Comparison of ENCODE assay signal across 21 mouse cellular contexts in genomic region chr1:136165436-136165835, GRCm38 (mm10). TPM values are rescaled to one million over a fixed set of nuclear protein-coding genes. Genes with fewer than 3 reads are reported as not detected.
DNase-seq lines count a peak whose midpoint lies in the region; ATAC-seq and TF ChIP-seq lines count a peak whose summit lies in the region.
"Had no signal": no experiment of that assay in that cellular context is flagged by ENCODE, and none has a peak within 500 bp of the region (broad histone marks: within the 10 kb centered on the region; RNA-seq: fewer than 3 reads in every experiment).

No protein-coding gene starts in this region.

- no peak overlapping the region for H3K4me2 ChIP-seq in hindbrain, embryonic 11.5 days (replicated peaks; ENCODE audit: low read depth, low read length)
- H3K4me2 ChIP-seq in hindbrain, embryonic 14.5 days (replicated peaks) = no peak overlapping the region
- no peak overlapping the region for H3K4me2 ChIP-seq in forebrain, embryonic 16.5 days (ENCODE audit: low read length)
- H3K4me2 ChIP-seq in midbrain, postnatal 0 days (ENCODE audit: low read depth, low read length, poor library complexity, severe bottlenecking) = no peak overlapping the region
- H3K4me2 ChIP-seq: embryonic facial prominence, embryonic 15.5 days; kidney, embryonic 15.5 days; neural tube, embryonic 13.5 days had no signal

- 52% methylated on average over 2 of the region's 2 CpGs for WGBS in hindbrain, embryonic 11.5 days
- 31% methylated on average over 2 of the region's 2 CpGs for WGBS in hindbrain, embryonic 14.5 days
- 47% methylated on average over 2 of the region's 2 CpGs for WGBS in forebrain, embryonic 16.5 days
- WGBS in midbrain, postnatal 0 days = 21% methylated on average over 2 of the region's 2 CpGs

- no peaks in the 10 kb centered on the region for H3K9me3 ChIP-seq in hindbrain, embryonic 11.5 days (ENCODE audit: control insufficient read depth, low read length)
- H3K9me3 ChIP-seq in hindbrain, embryonic 14.5 days (ENCODE audit: control insufficient read depth, low read length) = no peaks in the 10 kb centered on the region
- H3K9me3 ChIP-seq in forebrain, embryonic 16.5 days (ENCODE audit: control insufficient read depth, low read length) = no peaks in the 10 kb centered on the region
- H3K9me3 ChIP-seq in midbrain, postnatal 0 days (ENCODE audit: low read length) = no peaks in the 10 kb centered on the region
- H3K9me3 ChIP-seq: embryonic facial prominence, embryonic 15.5 days; heart, embryonic 10.5 days; kidney, embryonic 15.5 days; neural tube, embryonic 13.5 days had no signal

- no peaks in the 10 kb centered on the region for H3K36me3 ChIP-seq in hindbrain, embryonic 11.5 days (ENCODE audit: control insufficient read depth, insufficient read depth, low read length)
- peaks cover 96% of the 10 kb centered on the region for H3K36me3 ChIP-seq in hindbrain, embryonic 14.5 days (replicated peaks; ENCODE audit: control insufficient read depth, insufficient read depth)
- H3K36me3 ChIP-seq in forebrain, embryonic 16.5 days (ENCODE audit: control insufficient read depth, insufficient read depth) = peaks cover 24% of the 10 kb centered on the region
- H3K36me3 ChIP-seq in midbrain, postnatal 0 days (ENCODE audit: insufficient read depth, low read length) = peaks cover 84% of the 10 kb centered on the region

- TF ChIP-seq CTCF in midbrain, postnatal 0 days (IDR thresholded peaks at IDR 0.05) = no peak

- H3K27ac ChIP-seq in hindbrain, embryonic 11.5 days (ENCODE audit: low read depth, low read length) = no peak overlapping the region
- no peak overlapping the region for H3K27ac ChIP-seq in hindbrain, embryonic 14.5 days
- no peak overlapping the region for H3K27ac ChIP-seq in forebrain, embryonic 16.5 days (ENCODE audit: low read length)
- H3K27ac ChIP-seq in midbrain, postnatal 0 days (ENCODE audit: low read depth, low read length) = no peak overlapping the region
- H3K27ac ChIP-seq: embryonic facial prominence, embryonic 15.5 days; heart, embryonic 10.5 days; kidney, embryonic 15.5 days; neural tube, embryonic 13.5 days had no signal

- no peak overlapping the region for H3K9ac ChIP-seq in hindbrain, embryonic 11.5 days (ENCODE audit: low read depth, low read length)
- H3K9ac ChIP-seq in hindbrain, embryonic 14.5 days = no peak overlapping the region
- no peak overlapping the region for H3K9ac ChIP-seq in forebrain, embryonic 16.5 days (replicated peaks; ENCODE audit: low read depth, low read length)
- H3K9ac ChIP-seq in midbrain, postnatal 0 days (replicated peaks; ENCODE audit: low read length, poor library complexity, severe bottlenecking) = no peak overlapping the region
- H3K9ac ChIP-seq: embryonic facial prominence, embryonic 15.5 days; kidney, embryonic 15.5 days; neural tube, embryonic 13.5 days had no signal

- ATAC-seq in hindbrain, embryonic 11.5 days (ENCODE audit: low FRiP score) = peak; percentile 10; the same call in 1 of the 2 replicates
- ATAC-seq in hindbrain, embryonic 14.5 days (ENCODE audit: low FRiP score) = no peak
- ATAC-seq in forebrain, embryonic 16.5 days = peak; percentile 34; the same call in 1 of the 2 replicates
- peak; percentile 26; the same call in 1 of the 2 replicates for ATAC-seq in midbrain, postnatal 0 days (ENCODE audit: low FRiP score)
- no peak for ATAC-seq in erythroblast, adult 5-6 weeks (replicated peaks; ENCODE audit: low FRiP score, poor library complexity, severe bottlenecking)
- ATAC-seq: activated CD4-positive, CD25-positive, alpha-beta regulatory T cell, adult 4 months had no signal

- H3K4me3 ChIP-seq in hindbrain, embryonic 11.5 days (ENCODE audit: low read depth, low read length) = no peak overlapping the region
- H3K4me3 ChIP-seq in hindbrain, embryonic 14.5 days (replicated peaks; ENCODE audit: low read length) = no peak overlapping the region
- no peak overlapping the region for H3K4me3 ChIP-seq in forebrain, embryonic 16.5 days (replicated peaks; ENCODE audit: low read length)
- no peak overlapping the region for H3K4me3 ChIP-seq in midbrain, postnatal 0 days (ENCODE audit: low read depth, low read length)
- H3K4me3 ChIP-seq: embryonic facial prominence, embryonic 15.5 days; heart, embryonic 10.5 days; kidney, embryonic 15.5 days; neural tube, embryonic 13.5 days had no signal

- peak; percentile 26 for DNase-seq in hindbrain, embryonic 11.5 days (ENCODE audit: low spot score)
- no peak for DNase-seq in hindbrain, embryonic 14.5 days (ENCODE audit: low spot score)
- DNase-seq in R1 (ENCODE audit: low read depth, low spot score) = peak; percentile 58
- DNase-seq in midbrain, postnatal 0 days (ENCODE audit: low spot score) = peak; percentile 44
- DNase-seq in spleen, postnatal 10 days (ENCODE audit: low spot score in 2 of 2) = no peak
- DNase-seq: adrenal gland, postnatal 14 days; cerebellum, adult 8-10 months; gastrocnemius, postnatal 36 days; heart, postnatal 10 days; left cerebral cortex, postnatal 4 days; lung, adult 2 months; lung, postnatal 36 days; thymus, postnatal 36 days had no signal

- H3K27me3 ChIP-seq in hindbrain, embryonic 11.5 days (ENCODE audit: control insufficient read depth, insufficient read depth, low read length) = no peaks in the 10 kb centered on the region
- H3K27me3 ChIP-seq in hindbrain, embryonic 14.5 days (ENCODE audit: control insufficient read depth, insufficient read depth, low read length) = no peaks in the 10 kb centered on the region
- H3K27me3 ChIP-seq in forebrain, embryonic 16.5 days (replicated peaks; ENCODE audit: control insufficient read depth, insufficient read depth, low read length) = no peaks in the 10 kb centered on the region
- H3K27me3 ChIP-seq in midbrain, postnatal 0 days (ENCODE audit: insufficient read depth, low read length) = no peaks in the 10 kb centered on the region
- H3K27me3 ChIP-seq: embryonic facial prominence, embryonic 15.5 days; kidney, embryonic 15.5 days; neural tube, embryonic 13.5 days had no signal

- no peaks in the 10 kb centered on the region for H3K4me1 ChIP-seq in hindbrain, embryonic 11.5 days (replicated peaks; ENCODE audit: control insufficient read depth, insufficient read depth, low read length)
- no peaks in the 10 kb centered on the region for H3K4me1 ChIP-seq in hindbrain, embryonic 14.5 days (replicated peaks; ENCODE audit: control insufficient read depth, insufficient read depth, low read length)
- no peaks in the 10 kb centered on the region for H3K4me1 ChIP-seq in forebrain, embryonic 16.5 days (replicated peaks; ENCODE audit: control insufficient read depth, insufficient read depth, low read length)
- no peaks in the 10 kb centered on the region for H3K4me1 ChIP-seq in midbrain, postnatal 0 days (ENCODE audit: insufficient read depth, low read length)
- H3K4me1 ChIP-seq: neural tube, embryonic 13.5 days had no signal

RNA-seq across cellular contexts. Expression of gene Kif21b, which starts 34.2 kb away (rescaled TPM):
- polyA plus RNA-seq in hindbrain, embryonic 11.5 days (2014; fragmentation: Nextera tagmentation; extraction: Ambion mirVana) = 17.7 and 24.4 TPM in 2 replicates
- 49.4 and 51.7 TPM in 2 replicates for polyA plus RNA-seq in hindbrain, embryonic 14.5 days (2014; fragmentation: Nextera tagmentation; extraction: Ambion mirVana)
- polyA plus RNA-seq in forebrain, embryonic 16.5 days (2015; fragmentation: Nextera tagmentation; extraction: Ambion mirVana) = 78.3 and 80.5 TPM in 2 replicates
- 156 and 160 TPM in 2 replicates for total RNA-seq in midbrain, postnatal 0 days (2014; rRNA removed)
- 28.1 and 32.1 TPM in 2 replicates for polyA plus RNA-seq in midbrain, postnatal 0 days (2015; fragmentation: Nextera tagmentation; extraction: Ambion mirVana)
- 7.7 and 12.9 TPM in 2 replicates for total RNA-seq in erythroblast, adult 5-6 weeks (2015; ENCODE audit: low replicate concordance)
- total RNA-seq in erythroblast, adult 5-6 weeks (2017; ENCODE audit: low replicate concordance) = 5.4 and 8.5 TPM in 2 replicates

RNA-seq across cellular contexts. Expression of gene Mroh3, which starts 47.2 kb away (rescaled TPM):
- 0.25 and 0.32 TPM in 2 replicates for polyA plus RNA-seq in hindbrain, embryonic 11.5 days (2014; fragmentation: Nextera tagmentation; extraction: Ambion mirVana)
- polyA plus RNA-seq in hindbrain, embryonic 14.5 days (2014; fragmentation: Nextera tagmentation; extraction: Ambion mirVana) = not detected in 2 replicates
- polyA plus RNA-seq in forebrain, embryonic 16.5 days (2015; fragmentation: Nextera tagmentation; extraction: Ambion mirVana) = 0.16 TPM in 1 of 2 replicates, not detected in the other
- total RNA-seq in midbrain, postnatal 0 days (2014; rRNA removed) = 0.27 TPM in 1 of 2 replicates, not detected in the other
- polyA plus RNA-seq in midbrain, postnatal 0 days (2015; fragmentation: Nextera tagmentation; extraction: Ambion mirVana) = not detected in 2 replicates
- total RNA-seq in erythroblast, adult 5-6 weeks (2015; ENCODE audit: low replicate concordance) = not detected in 2 replicates
- total RNA-seq in erythroblast, adult 5-6 weeks (2017; ENCODE audit: low replicate concordance) = 0.42 TPM in 1 of 2 replicates, not detected in the other
- total RNA-seq: adrenal gland, postnatal 14 days; gastrocnemius, postnatal 36 days; heart, postnatal 10 days; liver, adult 2 months had no signal
- polyA plus RNA-seq: activated CD4-positive, CD25-positive, alpha-beta regulatory T cell, adult 4 months; embryonic facial prominence, embryonic 15.5 days; liver, adult 2 months; neural tube, embryonic 13.5 days had no signal

Comparison
In these comparisons a context has a peak if more than half of its experiments do, and no peak if none do; other contexts are left out.
1. ATAC-seq: peak in hindbrain, embryonic 11.5 days (single experiment), forebrain, embryonic 16.5 days (single experiment) and midbrain, postnatal 0 days (single experiment); none in hindbrain, embryonic 14.5 days (single experiment) and erythroblast, adult 5-6 weeks (single experiment).
2. DNase-seq: peak in hindbrain, embryonic 11.5 days (single experiment), R1 (single experiment) and midbrain, postnatal 0 days (single experiment); none in hindbrain, embryonic 14.5 days (single experiment) and spleen, postnatal 10 days (0 of 2).